Mouse (Mus musculus) ES-Bruce4 (cell line): Measurements from ENCODE around the gene Pheta2.

ENCODE experiments used
- CTCF ChIP-seq: IDR thresholded peaks from one replicate; pipeline ENCODE4 v1.8.1; 2011; ENCODE audit warnings: low read depth, low read length
- EP300 ChIP-seq: IDR thresholded peaks from 2 replicates; pipeline ENCODE4 v1.6.1; 2011; ENCODE audit warnings: low read depth, low read length; ENCODE audit not compliant: insufficient read depth

- TF ChIP-seq CTCF = no peak
- no peak for TF ChIP-seq EP300
These were observed 15.0 kb downstream of the Pheta2 start for GRCm38 (mm10) chr15:82353745-82354113.
